Mouse (Mus musculus) cerebellum, adult 2 months (tissue): Measurements from ENCODE around the gene Plppr4.

Source experiments
- CTCF ChIP-seq: fragments of 200-500 bp; IDR thresholded peaks from 2 replicates; pipeline ENCODE4 v1.5.1; 2011; ENCODE audit warnings: low read depth, mild to moderate bottlenecking, control low read depth, low read length, moderate library complexity, borderline replicate concordance; ENCODE audit not compliant: insufficient read depth
- POLR2A ChIP-seq: fragments of 200-500 bp; IDR thresholded peaks from 2 replicates; pipeline ENCODE4 v1.6.1; 2011; ENCODE audit warnings: low read length, control low read depth, borderline replicate concordance; ENCODE audit not compliant: insufficient read depth

DNA sequence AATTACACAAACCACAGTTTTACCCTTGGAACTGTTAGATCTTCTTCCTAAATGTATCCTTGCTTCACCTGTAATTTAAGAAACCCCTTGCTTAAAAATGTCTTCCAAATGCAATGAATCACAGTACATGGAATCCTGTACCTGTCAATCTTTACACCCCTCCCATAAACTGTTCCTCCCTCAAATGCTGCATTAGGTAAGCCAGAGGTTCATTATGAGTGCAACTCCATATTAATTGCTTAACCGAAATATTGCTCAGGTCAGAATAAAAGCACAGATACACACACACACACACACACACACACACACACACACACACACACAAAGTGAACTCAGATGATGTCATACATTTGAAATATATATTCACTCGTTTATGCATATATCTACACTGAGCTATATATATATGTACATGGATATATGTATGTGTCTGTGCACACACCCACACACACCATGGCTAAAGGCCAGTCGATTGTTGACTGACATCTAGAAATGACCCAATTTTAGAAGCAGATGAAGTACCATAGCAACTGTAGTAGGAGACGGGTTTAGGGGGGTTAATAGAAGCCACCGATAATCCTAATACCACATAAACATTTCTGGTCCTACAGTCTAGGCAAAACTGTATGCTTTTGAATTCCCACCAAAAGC, 1.6 kb downstream of the Plppr4 start:
- TF ChIP-seq CTCF = no peak
- TF ChIP-seq POLR2A = no peak
